Mouse (Mus musculus): ENCODE data around the gene Ngf.

The Ngf gene

GRCm38 (mm10) chr3:102507666-102508260 is 38.0 kb downstream of the Ngf start:
- DNase-seq (ENCODE audit: low spot score in 2 of 2) = no peak

DNA sequence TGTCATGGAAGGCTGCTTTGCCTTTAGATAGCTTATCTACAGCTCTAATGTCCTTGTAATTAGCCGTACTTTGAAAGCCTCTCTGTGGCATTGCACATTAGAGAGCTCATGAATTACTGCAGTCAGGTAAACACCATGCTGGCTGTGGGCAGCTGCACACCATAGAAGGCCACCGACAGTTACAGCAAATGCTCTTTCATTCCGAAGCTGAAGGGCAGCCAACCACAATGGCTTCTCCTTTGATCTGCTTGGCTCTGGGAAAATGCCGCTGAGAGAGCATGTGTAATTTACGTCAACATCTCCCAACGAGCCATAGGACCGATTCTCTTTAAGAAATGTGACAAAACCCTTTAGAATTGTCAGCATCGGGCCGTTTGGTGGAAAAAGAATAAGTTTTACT is 38.7 kb downstream of the Ngf start:
- no peak for DNase-seq (ENCODE audit: low spot score in 2 of 2)

- no peak for DNase-seq (ENCODE audit: low spot score in 2 of 2)
These were observed 39.9 kb downstream of the Ngf start for GRCm38 (mm10) chr3:102509601-102510000.

- DNase-seq (ENCODE audit: low spot score in 2 of 2) = no peak
These were observed 47.2 kb downstream of the Ngf start for GRCm38 (mm10) chr3:102516937-102517336.

GRCm38 (mm10) chr3:102521061-102521460 is 51.3 kb downstream of the Ngf start:
- DNase-seq (ENCODE audit: low spot score in 2 of 2) = no peak

DNA sequence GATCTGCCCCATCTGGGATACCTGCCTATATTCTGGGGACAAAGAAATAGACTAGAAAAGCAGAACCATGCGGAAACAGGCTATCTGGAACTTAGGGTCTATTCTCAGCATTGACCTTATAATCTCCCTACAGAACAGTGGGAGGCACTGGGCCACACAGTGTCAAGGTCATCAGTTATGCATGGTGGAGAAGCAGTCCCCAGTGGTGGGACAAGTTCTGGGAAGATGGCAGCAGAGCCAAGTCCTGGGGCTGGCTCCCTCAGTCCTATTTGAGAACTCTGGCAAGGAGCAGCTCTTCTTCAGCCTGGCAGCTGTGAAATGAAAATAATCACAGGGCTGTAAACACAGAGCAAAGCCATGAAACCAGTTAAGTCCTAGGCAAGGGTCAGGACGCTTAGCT is 54.0 kb downstream of the Ngf start:
- no peak for DNase-seq (ENCODE audit: low spot score in 2 of 2)

DNA sequence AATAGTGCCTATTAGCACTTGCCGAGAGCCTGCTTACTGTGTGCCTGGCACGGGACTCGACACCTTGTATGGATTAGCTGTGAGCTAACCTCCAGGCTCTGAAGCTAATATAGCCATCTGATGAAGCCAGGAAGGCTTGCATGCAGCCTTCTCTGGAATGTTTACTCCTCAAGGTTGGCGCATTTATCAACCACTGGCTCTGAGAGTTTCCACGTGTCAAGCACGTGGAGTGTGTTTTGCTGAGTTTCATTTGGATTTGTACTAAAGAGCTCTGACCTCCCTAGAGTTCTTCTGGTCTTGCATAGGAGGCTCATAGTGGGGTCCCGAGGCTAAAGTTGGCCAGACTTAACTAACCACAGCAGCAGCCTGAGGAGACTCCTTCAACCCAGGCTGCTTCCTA is 55.2 kb downstream of the Ngf start:
- no peak for DNase-seq (ENCODE audit: low spot score in 2 of 2)

GRCm38 (mm10) chr3:102525856-102526255 is 56.1 kb downstream of the Ngf start:
- no peak for DNase-seq (ENCODE audit: low spot score in 2 of 2)

DNA sequence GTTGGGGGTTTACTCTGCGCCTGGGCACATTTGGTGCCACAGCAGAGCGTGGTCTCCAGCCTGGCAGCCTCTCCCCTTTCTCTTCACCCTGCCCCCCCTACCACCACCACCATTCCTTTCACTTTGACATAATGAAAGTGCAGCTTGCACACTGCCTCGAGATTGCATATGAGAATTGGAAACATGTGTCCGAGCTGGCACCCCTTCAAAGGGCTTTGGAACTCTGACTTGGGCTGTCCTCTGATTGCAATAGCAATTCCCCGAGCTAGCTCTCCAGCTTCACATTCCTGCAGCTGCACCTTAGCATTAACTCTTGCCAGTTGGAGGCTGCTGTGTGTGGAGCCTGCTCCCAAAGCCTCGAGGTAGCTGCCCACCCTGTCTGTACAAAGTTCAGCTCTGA is 56.8 kb downstream of the Ngf start:
- no peak for DNase-seq (ENCODE audit: low spot score in 2 of 2)

GRCm38 (mm10) chr3:102534744-102535143 is 65.0 kb downstream of the Ngf start:
- no peak for DNase-seq (ENCODE audit: low spot score in 2 of 2)

GRCm38 (mm10) chr3:102543646-102544045 is 73.9 kb downstream of the Ngf start:
- no peak for DNase-seq (ENCODE audit: low spot score in 2 of 2)

- no peak for DNase-seq (ENCODE audit: low spot score in 2 of 2)
These were observed 77.8 kb downstream of the Ngf start for GRCm38 (mm10) chr3:102547536-102547935.

DNA sequence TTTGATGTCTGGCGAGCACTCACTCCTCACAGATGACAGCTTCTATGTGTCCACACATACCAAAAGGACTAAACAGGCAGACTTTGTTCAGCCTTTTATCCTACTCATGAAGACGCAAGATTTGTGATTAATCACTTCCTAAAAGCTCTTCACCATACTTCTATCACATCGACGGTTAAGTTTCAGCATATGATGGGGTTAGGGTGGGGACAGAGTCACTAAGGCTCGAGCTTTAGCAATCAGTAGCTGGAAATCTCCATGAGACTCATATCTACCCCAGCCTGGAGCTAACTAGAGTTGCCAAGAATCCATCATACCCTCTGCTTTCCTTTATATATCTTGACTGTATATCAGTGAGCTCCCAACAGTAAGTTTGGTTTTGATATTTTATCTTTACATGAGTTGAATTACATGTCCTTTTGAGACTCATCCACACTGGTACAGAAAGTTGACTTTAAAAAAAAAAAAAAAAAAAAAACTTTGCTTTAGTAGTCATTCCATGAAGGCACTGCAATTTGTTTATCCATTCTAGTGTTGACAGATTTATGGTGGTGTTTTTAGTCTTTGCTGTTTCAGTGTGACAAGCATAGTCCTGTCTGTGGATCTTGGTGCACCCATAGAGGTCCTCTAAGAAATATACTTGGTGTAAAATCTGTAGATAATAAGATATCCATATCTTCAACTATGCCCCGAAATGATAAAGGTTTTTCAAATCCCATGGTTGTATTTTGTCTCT is 84.4 kb downstream of the Ngf start:
- no peak for DNase-seq (ENCODE audit: low spot score in 2 of 2)

DNA sequence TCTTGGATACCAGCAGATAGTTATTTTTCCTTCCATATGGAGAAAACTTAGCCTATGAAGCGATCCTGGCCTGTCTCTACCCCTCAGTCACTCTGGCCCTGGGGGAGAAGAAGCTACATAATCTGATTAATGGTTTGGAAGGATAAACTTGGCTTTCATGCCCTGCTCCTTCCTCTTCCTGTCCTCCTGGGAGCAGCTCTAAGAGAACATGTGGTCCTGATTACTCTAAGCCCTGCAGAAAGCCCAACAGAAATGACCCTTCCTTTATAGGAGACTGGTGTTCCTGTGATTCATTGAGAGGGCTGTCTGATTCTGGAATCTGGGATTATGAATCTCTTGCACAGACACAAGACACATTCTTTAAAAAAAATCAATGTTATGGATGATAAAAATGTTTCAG is 86.4 kb downstream of the Ngf start:
- no peak for DNase-seq (ENCODE audit: low spot score in 2 of 2)

DNA sequence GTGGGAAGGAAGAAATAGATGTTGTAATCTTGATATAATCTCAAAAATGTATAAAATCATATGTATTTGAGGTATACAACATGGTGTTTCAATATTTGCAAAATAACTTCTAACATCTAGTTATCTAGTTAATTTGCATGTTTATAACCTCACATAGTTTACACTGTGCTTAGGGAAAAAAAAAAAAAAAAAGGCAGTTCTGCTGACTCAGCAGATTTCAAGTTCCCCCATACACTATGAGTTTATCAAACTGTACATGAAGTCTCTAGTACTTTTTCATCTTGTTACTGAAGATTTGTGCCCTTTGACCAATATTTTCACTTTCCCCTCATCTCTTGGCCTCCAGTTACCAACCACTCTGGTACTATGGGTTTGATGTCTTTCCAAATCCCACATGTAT is 86.9 kb downstream of the Ngf start:
- no peak for DNase-seq (ENCODE audit: low spot score in 2 of 2)

Data from frontal cortex, postnatal 14 days (tissue).